Mouse (Mus musculus) midbrain, postnatal 0 days (tissue): ENCODE results near the gene Arid1a. TPM values are rescaled to one million over a fixed set of nuclear protein-coding genes. Genes with fewer than 3 reads are reported as not detected.

Experiments
- ATAC-seq: fragments of 200-750 bp; cut with Nextera tagmentation; 2 replicates; pipeline ENCODE4 v1.8.0; 2017; ENCODE audit warnings: moderate number of reproducible peaks, mild to moderate bottlenecking, moderate TSS enrichment, moderate library complexity; ENCODE audit not compliant: low FRiP score
- DNase-seq: peaks from one replicate; pipeline ENCODE4 v3.0.0-alpha.2; 2015; ENCODE audit warnings: low spot score
- H3K27ac ChIP-seq: fragments of 300-500 bp; sonication (generic); 2 replicates; pipeline ENCODE4 v1.5.1; 2014; ENCODE audit warnings: low read depth, mild to moderate bottlenecking, low read length, mixed read lengths
- H3K27me3 ChIP-seq: fragments of 300-500 bp; sonication (generic); 2 replicates; pipeline ENCODE4 v1.6.1; 2014; ENCODE audit warnings: low read length, control low read depth, mixed read lengths; ENCODE audit not compliant: insufficient read depth
- H3K36me3 ChIP-seq: fragments of 300-500 bp; sonication (generic); 2 replicates; pipeline ENCODE4 v1.6.1; 2014; ENCODE audit warnings: low read length, control low read depth, mixed read lengths; ENCODE audit not compliant: insufficient read depth
- H3K4me1 ChIP-seq: fragments of 300-500 bp; sonication (generic); 2 replicates; pipeline ENCODE4 v1.6.1; 2014; ENCODE audit warnings: mild to moderate bottlenecking, control low read depth, antibody characterized with exemption, low read length, mixed read lengths; ENCODE audit not compliant: insufficient read depth
- H3K4me2 ChIP-seq: fragments of 300-500 bp; sonication (generic); 2 replicates; pipeline ENCODE4 v1.6.1; 2014; ENCODE audit warnings: low read depth, mild to moderate bottlenecking, low read length, mixed read lengths; ENCODE audit not compliant: poor library complexity, severe bottlenecking
- H3K4me3 ChIP-seq: fragments of 300-500 bp; sonication (generic); 2 replicates; pipeline ENCODE4 v1.5.1; 2014; ENCODE audit warnings: low read depth, mild to moderate bottlenecking, low read length, moderate library complexity
- H3K9ac ChIP-seq: fragments of 300-500 bp; sonication (generic); replicated peaks from 2 replicates; pipeline ENCODE4 v1.6.1; 2014; ENCODE audit warnings: mild to moderate bottlenecking, low read length, moderate library complexity, mixed read lengths; ENCODE audit not compliant: poor library complexity, severe bottlenecking
- H3K9me3 ChIP-seq: fragments of 300-500 bp; sonication (generic); 2 replicates; pipeline ENCODE4 v1.6.1; 2016; ENCODE audit warnings: low read length, control low read depth
- CTCF ChIP-seq: IDR thresholded peaks from 2 replicates; pipeline ENCODE4 v1.5.1; 2016; ENCODE audit warnings: antibody characterized with exemption, mild to moderate bottlenecking
- WGBS: fragments of 180-500 bp; shearing (Covaris S2); extraction: QIAGEN DNeasy Blood & Tissue Kit; methylation state at CpG from one replicate; pipeline ENCODE4 v1.1.7; 2014; 5-methylcytosine and 5-hydroxymethylcytosine counted together
- polyA plus RNA-seq: library from polyadenylated mRNA; unstranded; fragments of >200 nt; fragmentation: Nextera tagmentation; extraction: Ambion mirVana; gene quantifications from 2 replicates; pipeline ENCODE4 v1.2.1, GENCODE M21; 2015
- total RNA-seq: library from RNA; depleted of rRNA; stranded (reverse); fragments of >200 nt; gene quantifications from 2 replicates; pipeline ENCODE4 v1.2.3, GENCODE M21; 2014

Gene Arid1a
- total and polyA plus RNA-seq, 2 experiments from 2014 or later, result 19.5 to 66.2 TPM

GRCm38 (mm10) chr4:133660193-133661155 lies 96.1 kb downstream of the Arid1a start:
- Histone ChIP-seq H3K9ac (0 out of 2 replicates have a peak overlapping the region, but pooled peaks have one; percentile 36), H3K4me1 (no peaks in the 10 kb centered on the region), H3K4me3 (peak overlapping the region; percentile 9; the same call in 1 of the 2 replicates), H3K27ac (peak overlapping the region; percentile 67; the same call in 1 of the 2 replicates), H3K27me3 (no peaks in the 10 kb centered on the region), H3K4me2 (peak overlapping the region; percentile 29), H3K9me3 (no peaks in the 10 kb centered on the region), H3K36me3 (0 out of 2 replicates have a peak, but pooled peaks cover 6% of the 10 kb centered on the region)
- WGBS, result 18% methylated on average over 10 of the region's 10 CpGs
- DNase-seq (peak; percentile 96), ATAC-seq (peak; percentile 63; the same call in 1 of the 2 replicates)
- no peak for TF ChIP-seq CTCF

GRCm38 (mm10) chr4:133659497-133660192 lies 96.9 kb downstream of the Arid1a start:
- H3K9ac ChIP-seq, result 0 out of 2 replicates have a peak overlapping the region, but pooled peaks have one; percentile 36
- H3K9me3 ChIP-seq, result no peaks in the 10 kb centered on the region
- H3K4me1 ChIP-seq, result no peaks in the 10 kb centered on the region
- peak; percentile 14; the same call in 1 of the 2 replicates for ATAC-seq
- H3K36me3 ChIP-seq, result 0 out of 2 replicates have a peak, but pooled peaks cover 6% of the 10 kb centered on the region
- H3K4me3 ChIP-seq, result peak overlapping the region; percentile 9; the same call in 1 of the 2 replicates
- no peaks in the 10 kb centered on the region for H3K27me3 ChIP-seq
- DNase-seq, result no peak
- peak overlapping the region; percentile 67; the same call in 1 of the 2 replicates for H3K27ac ChIP-seq
- 25% methylated on average over 15 of the region's 15 CpGs for WGBS
- TF ChIP-seq CTCF, result no peak
- peak overlapping the region; percentile 29 for H3K4me2 ChIP-seq

- TF ChIP-seq CTCF, result no peak
- no peak for ATAC-seq
- Histone ChIP-seq H3K9ac (no peak overlapping the region), H3K4me2 (no peak overlapping the region), H3K4me3 (no peak overlapping the region), H3K9me3 (no peaks in the 10 kb centered on the region), H3K27me3 (no peaks in the 10 kb centered on the region), H3K36me3 (0 out of 2 replicates have a peak, but pooled peaks cover 4% of the 10 kb centered on the region), H3K27ac (no peak overlapping the region), H3K4me1 (no peaks in the 10 kb centered on the region)
- no peak for DNase-seq
- 52% methylated on average over 2 of the region's 2 CpGs for WGBS
These were observed 97.8 kb downstream of the Arid1a start for GRCm38 (mm10) chr4:133658729-133659128.

GRCm38 (mm10) chr4:133657829-133658458 lies 98.6 kb downstream of the Arid1a start:
- no peak overlapping the region for H3K4me3 ChIP-seq
- no peak overlapping the region for H3K27ac ChIP-seq
- no peaks in the 10 kb centered on the region for H3K9me3 ChIP-seq
- DNase-seq (no peak), ATAC-seq (no peak)
- 0 out of 2 replicates have a peak, but pooled peaks cover 4% of the 10 kb centered on the region for H3K36me3 ChIP-seq
- no peaks in the 10 kb centered on the region for H3K27me3 ChIP-seq
- no peak overlapping the region for H3K4me2 ChIP-seq
- no peak overlapping the region for H3K9ac ChIP-seq
- H3K4me1 ChIP-seq, result no peaks in the 10 kb centered on the region
- WGBS, result 45% methylated on average over 5 of the region's 5 CpGs
- TF ChIP-seq CTCF, result no peak

DNA sequence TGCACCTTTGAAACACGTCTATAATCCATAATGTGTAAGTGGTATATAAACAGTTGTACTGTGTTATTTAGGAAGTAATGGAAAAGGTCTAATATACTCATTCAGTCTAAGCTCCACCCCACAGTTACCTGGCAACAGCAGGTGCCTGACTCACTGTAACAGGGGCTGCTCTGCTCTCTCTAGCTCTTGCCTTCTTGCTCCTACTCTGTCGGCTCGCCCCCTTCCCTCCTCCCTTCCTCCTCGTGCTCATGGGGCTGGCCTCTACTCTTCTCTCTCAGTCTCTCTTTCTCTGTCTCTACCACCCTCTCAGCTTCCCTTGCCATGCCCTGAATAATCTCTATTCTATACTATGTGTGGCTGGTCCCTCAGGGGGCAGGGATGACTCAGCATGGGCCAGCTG lies 99.6 kb downstream of the Arid1a start:
- ATAC-seq, result no peak
- H3K9ac ChIP-seq, result no peak overlapping the region
- H3K27me3 ChIP-seq, result no peaks in the 10 kb centered on the region
- H3K4me3 ChIP-seq, result no peak overlapping the region
- no peak for TF ChIP-seq CTCF
- no peaks in the 10 kb centered on the region for H3K36me3 ChIP-seq
- no peak for DNase-seq
- WGBS, result 14% methylated on average over 4 of the region's 4 CpGs
- no peak overlapping the region for H3K4me2 ChIP-seq
- H3K9me3 ChIP-seq, result no peaks in the 10 kb centered on the region
- H3K4me1 ChIP-seq, result no peaks in the 10 kb centered on the region
- no peak overlapping the region for H3K27ac ChIP-seq
